Mouse (Mus musculus) left cerebral cortex, postnatal 25 days (tissue): Measurements from ENCODE around the gene Mmp15. TPM values are rescaled to one million over a fixed set of nuclear protein-coding genes. Genes with fewer than 3 reads are reported as not detected.

Experiments
- DNase-seq, 2 experiments: peaks; one replicate each; pipeline ENCODE4 v3.0.0; 2022; ENCODE audit warnings: low spot score in 2 of 2, mixed read lengths in 1 of 2
- intact Hi-C: fragments of 180-260 bp; cut with DNase I; formaldehyde crosslinking; loops from one replicate; pipeline ENCODE4 v1.15.1; 2025
- total RNA-seq, 2 experiments: library from RNA; stranded (reverse); gene quantifications; 2 replicates each; pipeline ENCODE4 v1.2.3; 2021

Gene Mmp15
- total RNA-seq, 2 experiments from 2014 or later, result 20.9 TPM

DNA sequence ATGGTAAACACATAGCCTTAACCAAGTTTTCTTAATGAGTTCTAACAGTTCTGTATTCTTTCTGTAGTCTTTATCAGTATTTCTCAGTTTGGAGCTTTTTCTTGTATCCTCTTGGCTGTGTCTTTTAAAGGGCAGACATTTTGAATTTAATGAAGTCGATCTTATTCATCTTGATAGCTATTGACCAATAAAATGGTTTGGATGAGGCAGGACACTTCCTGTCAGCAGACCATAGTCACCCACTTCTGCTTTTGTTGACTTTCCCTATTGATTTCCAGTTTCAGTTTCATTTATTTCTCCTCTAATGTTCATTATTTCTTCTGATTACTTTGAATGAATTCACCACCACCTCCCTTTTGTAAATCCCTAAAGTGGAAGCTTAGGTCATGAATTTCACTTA lies 16.4 kb upstream of the Mmp15 start:
- no peak for DNase-seq
- intact Hi-C loops, result no loop called here

DNA sequence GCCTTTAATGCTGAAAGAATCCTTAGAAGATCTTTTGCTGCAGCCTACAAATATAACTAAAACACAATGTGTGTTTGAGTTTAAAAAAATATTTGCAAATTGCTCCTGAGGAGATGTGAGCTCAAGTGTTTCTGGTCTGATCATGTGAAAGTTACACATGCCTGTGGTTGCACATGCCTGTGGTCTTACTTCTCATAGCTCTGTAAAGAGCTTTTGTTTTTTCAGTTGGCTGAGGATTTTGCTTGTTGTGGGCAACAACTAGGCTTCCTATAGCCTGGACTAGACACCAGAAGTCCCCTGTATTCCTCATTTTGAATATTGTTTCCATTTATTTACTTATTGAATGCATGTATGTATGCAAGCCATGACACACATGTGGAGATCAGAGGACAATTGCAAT lies 15.7 kb upstream of the Mmp15 start:
- no peak for DNase-seq
- intact Hi-C loops, result no loop called here

DNA sequence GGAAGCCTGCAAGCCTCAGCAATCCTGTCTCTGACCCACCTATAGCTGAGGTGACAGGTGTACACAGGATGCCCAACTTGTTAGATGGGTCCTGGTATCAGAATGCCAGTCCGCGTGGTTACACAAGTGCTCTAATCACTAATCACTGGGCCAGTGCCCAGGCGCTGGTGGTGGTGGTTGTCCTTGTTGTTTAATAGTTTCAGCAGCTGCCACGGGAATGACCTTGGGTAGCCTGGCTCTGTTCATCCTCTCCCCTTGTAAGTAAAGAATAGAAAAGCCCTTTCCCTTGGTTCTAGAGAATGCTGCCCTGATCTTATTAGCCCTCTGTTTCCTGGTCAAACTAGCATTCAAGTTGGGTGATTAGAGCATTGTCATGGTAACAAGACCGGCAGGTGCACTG lies 10.3 kb upstream of the Mmp15 start:
- no peak for DNase-seq
- intact Hi-C loops, result loop anchor here (10.0 kb wide), 1 partner anchor 263 kb away; no protein-coding TSS in a partner anchor

DNA sequence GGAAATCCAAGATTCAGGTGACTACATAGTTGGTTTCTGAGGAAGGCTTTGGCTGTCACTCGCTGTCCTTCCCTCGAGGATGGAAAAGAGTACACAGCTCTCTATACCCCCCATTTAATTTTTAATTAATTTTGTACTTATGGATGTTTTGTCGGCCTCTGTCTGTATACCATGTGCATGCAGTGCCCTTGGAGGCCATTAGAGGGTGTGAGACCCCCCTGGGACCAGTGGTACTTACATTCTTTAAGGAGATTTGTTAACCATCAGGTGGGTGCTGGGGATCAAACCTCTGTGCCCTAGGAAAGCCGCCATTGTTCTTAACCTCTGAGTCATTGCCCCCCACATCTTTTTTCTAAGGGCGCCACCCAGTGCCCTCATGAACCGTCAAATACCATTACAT lies 7.4 kb upstream of the Mmp15 start:
- intact Hi-C loops, result loop anchor here (10.0 kb wide), 1 partner anchor 260 kb away; no protein-coding TSS in a partner anchor
- no peak for DNase-seq

DNA sequence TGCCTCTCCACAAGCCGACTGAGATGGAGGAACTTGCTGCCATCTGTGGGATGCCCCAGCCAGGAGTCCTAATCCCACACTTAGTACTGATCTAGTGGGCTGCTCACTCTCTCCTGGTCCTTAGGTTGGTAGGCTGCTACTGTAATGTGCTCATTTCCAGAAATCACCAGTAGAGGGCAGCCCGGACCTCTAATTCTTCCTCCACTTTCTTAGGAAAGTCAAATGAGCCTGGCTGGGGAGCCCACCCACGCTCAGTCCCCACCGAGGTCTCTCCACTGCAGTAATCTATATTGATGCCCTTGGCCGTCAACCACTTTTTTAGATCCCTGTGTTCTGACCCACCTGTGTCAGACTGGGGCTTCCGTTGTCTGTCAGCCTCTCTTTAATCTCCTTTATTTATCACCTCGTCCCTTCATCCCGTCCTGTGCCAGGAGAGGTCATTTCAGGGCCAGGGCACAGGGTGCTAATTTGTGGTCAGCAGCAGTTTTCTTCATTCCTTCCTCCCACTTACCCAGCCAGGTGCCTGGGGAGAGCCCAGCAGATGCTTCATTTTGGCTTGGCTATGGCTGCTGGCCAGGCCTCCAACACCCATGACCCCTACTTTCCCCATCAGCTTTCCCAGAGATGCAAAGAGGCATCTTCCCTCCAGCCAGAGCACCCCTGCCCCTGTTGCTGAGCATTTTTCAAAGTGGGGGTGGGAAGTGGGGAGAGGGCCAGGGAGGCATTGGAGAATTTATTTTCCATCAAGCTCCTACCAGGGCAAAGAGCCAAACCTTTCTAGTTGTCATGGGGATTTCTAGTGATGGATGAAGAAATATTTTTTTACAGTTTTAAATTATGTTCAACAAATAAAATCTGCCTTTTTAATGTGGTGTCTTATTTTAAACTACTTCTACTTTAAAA lies 5.2 kb upstream of the Mmp15 start:
- intact Hi-C loops, result loop anchor here (10.0 kb wide), 1 partner anchor 258 kb away; no protein-coding TSS in a partner anchor
- DNase-seq, result peak; percentile 79 to 85

DNA sequence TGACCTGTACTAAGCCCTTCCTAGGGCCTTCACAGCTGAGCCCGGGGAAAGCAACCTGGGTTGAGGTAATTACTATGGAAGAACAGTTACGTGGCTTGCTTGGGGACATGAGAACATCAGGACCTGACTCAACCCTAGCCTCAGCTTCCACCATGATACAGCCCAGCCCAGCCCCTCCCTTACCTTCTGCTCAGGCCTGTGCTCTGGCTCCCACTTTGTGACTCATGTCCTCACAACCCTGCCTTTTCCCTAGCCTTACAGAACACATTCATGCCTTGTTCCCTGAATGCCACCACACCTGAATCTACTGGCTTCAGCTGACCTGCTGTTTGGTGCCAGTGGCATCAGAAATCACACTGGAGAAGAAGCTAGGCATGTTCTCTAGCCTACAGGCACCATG lies 3.7 kb upstream of the Mmp15 start:
- intact Hi-C loops, result loop anchor here (2.0 to 10.0 kb wide), 2 partner anchors 104 to 256 kb away; no protein-coding TSS in a partner anchor
- no peak for DNase-seq

DNA sequence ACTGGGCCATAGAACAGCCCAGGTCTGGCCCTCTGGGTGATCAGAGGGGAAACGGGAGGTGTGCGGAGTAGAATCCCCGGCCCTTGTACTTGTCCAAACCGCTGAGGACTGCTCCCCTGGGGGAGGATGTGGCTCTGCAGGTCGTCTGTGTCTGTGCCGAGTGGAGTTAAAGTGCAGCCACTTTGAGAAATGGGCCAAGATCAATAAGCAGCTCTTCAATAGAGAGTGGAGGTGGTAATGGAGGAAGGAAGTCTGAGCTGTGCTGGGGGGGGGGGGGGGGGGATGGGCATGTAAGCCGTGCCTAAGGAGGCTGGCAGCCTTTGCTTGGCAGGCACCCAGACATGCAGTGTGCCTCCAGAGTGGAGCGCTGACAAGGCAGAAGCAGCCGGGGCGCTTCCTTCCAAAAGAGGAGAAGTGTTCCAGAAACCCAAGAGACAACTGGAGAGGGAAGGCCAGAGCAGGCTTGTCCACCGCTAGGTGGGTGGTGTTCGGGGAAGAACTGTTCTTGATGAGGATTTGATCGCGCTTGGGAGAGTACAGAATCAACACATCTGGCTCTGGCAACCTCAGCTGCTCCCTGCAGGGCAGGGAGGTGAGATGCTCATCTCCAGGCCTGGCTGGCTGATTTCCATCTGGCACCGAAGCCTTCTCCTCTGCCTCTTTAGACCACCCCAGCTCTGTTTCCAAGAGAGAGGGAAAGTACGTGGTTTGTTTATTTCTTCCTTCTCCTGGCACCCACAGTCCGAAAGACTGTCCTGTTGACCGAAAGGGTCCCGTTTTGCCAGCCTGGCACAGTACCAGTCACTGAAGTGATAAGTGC lies 3.0 kb upstream of the Mmp15 start:
- intact Hi-C loops, result loop anchor here (1.0 to 10.0 kb wide), 3 partner anchors 85 to 256 kb away; partner anchors contain the start of gene Cfap20
- peak; percentile 87 to 93 for DNase-seq

DNA sequence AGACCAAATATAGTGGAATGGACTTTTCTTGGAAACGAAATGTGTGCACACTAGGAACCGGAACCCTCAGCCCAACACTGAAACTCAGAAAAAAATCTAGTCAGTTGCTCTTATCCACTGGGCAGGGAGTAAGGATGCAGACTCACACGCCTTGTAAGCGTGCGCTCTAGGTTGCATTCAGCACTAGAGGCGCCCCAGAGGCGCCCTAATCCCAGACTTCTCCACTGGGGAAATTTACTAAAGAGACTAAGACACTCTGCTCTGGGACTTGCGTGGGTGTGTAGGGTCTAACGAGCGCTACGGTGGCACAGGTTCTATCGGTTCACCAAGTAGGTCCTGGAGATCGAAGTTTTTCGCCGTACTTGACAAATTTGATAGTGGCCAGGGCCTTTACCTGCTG lies 607 bp upstream of the Mmp15 start:
- DNase-seq, result peak in 1 of 2 experiments; percentile 38
- intact Hi-C loops, result no loop called here

DNA sequence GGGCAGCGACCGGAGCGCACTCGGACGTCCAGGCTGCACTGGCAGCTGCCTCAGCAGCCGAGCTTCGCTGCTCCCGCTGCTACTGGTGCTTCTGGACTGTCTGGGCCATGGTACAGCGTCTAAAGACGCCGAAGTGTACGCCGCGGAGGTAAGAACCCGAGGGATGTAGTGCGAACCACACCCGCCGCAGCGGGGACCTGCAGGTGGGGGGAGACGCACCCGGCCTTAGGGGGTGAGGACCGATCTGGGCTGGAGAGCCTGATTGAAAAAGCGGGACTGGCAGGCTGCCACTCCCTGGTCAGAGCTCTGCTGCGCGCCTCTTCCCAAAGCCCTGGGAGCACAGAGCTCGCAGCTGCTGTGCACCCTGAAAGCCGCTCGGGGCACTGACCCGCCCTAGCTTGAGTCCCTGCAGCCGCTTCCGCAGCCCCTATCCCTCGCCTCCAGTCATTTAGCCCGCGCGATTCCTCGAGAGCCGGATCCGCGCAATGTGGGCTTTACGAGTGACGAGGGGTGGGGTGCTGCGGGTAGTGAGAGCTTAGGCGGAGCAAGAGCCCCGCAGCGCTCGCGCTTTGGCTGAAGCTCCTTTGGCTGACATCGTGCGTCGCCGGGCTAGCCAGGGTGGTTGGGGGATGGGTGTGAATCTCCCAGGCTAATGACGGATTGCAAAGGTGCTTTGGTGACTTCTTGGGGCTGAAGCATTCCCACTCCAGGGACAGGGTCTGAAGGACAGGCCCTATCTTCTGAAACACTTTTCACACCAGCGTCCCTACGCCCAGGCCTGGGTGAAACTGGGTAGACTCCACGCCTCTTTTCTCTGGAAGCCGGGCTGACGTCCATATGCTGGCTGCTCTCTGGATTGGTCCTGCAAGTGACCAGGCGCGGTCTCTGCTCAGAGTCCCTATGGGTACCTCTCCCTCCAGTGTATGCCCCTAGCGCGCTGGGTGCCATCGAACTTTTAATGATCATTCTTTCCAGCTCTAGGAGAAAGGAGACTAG lies 1.1 kb downstream of the Mmp15 start:
- DNase-seq, result peak in 1 of 2 experiments; percentile 44

DNA sequence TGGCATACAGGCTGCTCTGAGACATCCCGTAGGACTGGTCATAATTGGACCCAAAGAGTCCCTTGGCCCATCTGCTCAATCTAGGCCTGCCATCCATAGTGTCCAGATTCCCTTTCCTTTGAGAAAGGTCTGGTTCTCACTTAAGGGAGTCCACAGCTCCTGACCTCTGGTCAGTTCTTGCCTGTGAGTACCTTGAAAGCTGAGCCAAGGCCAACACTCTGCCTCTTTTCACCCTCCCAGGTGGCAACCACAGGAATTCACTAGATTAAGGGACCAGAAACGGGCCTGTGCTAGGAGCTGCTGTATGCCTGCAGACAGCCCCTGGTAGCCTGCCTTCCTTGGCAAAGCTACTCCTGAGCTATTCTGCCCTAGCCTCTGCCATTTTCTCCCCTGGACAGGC lies 2.5 kb downstream of the Mmp15 start:
- DNase-seq, result no peak
- intact Hi-C loops, result no loop called here

More for the DNA sequence above, 1.1 kb downstream of the Mmp15 start:
- intact Hi-C loops, result loop anchor here (1.0 kb wide), 1 partner anchor 74 kb away; no protein-coding TSS in a partner anchor

DNA sequence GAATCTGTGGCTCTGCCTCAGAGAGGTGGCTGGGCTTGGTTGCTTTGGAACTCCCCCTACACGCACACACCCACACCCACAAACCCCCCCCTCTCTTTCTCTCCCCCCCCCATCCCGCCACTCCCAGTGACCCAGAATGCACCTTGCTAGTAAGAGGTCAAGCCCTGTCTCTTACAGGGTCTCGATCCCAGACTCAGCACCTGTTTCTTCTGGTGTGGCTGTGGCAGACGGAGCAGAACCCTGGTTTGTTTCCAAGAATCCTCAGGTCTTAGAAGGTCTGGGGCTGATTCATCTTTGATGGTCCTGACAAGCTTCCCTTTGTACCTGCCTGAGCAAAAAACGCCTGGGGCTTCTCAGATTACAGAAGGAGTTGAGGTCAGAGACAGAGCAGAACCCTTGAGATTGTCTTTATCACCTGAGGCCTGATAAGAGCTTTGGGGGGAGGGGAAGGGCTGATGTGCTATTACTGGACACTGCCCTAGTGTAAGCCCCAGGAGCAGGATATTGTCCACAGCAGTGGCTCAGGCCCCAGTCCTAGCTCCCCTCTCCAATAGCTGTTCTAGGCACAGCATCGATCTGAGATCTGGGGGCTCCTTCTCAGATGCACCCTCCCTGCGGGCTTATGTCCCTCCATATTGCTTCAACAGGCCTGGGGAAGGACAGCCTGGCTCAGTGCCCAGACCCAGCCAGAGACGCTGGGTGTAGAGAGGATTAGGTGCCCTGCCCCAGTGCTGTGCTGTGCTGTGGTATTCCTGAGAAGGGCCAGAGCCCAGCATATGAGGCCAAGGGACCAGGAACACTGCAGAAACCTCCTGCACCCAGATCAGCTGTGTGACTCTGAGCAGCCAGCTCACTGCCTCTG lies 6.7 kb downstream of the Mmp15 start:
- intact Hi-C loops, result no loop called here
- no peak for DNase-seq

DNA sequence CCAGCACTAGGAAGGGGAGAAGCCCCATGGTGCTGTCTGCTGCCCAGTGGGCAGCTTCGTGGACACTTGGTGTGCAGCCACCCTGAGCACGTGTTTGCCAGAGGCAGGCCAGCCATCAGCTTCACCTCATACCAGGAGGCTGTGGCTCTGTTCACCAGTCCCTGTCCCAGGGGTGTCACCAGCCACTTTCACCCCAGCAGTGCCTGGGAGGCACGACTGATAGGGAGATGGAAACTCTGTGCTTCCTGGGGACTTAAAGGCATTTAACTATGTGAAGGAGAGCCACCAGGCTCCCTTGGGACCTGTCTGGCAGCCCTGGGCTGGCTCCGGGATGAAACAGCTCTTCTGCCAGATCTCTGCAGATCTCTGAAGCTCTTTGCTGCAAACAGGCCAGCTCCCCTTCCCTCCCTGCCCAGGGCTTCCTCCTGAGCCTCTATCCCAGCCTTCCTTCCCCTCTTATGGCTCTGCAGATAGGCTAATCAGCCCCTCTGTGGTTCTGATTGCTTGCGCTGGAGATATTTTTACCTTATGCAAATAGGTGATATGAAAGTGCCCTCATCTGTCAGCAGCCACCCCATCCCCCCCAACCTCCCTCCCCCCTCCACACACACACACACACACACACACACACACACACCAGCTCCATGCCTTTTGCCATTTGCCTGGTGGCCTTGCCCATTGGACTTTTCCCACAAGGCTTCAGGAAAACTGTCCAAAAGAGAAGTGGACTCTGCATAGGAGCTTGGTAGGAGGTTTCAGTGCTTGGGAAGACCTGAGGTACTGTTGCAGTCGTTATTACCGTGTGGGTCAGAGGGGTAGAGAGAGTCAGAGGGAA lies 8.3 kb downstream of the Mmp15 start:
- intact Hi-C loops, result no loop called here
- no peak for DNase-seq

DNA sequence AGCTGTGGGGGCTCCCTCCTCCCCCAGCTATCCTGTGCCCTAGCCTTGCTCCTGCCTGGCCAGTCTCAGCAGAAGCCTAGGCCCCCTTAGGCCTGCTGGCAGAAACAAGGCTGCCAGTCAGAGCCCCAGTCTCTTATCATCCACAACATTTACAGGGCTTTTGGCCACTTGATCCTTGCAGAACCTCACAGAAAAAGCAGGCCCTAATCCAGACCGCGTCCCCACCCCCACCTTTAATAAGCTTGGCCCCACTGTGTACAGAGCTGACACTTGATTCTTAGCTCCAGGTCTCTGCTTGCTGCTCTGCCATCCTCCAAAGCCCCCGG lies 8.9 kb downstream of the Mmp15 start:
- no peak for DNase-seq
- intact Hi-C loops, result no loop called here

DNA sequence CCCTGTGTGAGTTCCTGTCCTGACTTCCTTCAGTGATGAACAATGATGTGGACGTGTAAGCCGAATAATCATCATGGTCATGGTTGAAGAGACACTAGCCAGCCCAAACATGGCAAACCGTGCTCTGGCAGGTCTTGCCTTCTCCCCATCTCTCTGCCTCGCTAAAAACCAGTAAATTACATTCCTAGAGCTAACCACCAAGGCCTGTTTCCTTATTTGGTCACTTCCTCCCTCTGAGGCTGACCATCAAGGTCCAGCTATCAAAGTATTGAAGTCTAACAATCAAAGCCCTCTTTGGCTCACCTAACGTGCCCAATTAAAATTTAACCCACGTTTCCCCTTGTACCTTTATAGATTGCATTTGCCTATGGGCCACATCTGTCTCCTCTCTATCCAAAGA lies 10.2 kb downstream of the Mmp15 start:
- no peak for DNase-seq
- intact Hi-C loops, result no loop called here

DNA sequence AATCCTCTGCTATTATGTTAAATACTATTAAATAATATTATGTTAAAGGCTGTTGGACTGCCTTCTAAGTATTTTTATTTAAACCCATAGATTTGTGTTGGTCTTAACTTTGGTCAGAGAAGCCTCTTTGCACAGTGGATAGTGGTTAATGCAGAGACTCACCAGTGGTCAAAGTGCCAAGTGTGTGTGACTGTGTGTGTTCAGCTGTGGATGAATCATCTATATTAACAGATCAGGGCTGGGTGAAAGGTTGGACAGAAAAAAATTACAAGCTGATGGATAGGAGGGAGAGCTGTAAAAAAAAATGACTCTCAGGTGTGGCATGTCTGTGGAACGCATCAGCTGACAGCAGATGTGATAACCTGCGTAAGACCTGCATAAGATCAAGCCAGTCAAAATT lies 11.8 kb downstream of the Mmp15 start:
- intact Hi-C loops, result no loop called here
- no peak for DNase-seq

DNA sequence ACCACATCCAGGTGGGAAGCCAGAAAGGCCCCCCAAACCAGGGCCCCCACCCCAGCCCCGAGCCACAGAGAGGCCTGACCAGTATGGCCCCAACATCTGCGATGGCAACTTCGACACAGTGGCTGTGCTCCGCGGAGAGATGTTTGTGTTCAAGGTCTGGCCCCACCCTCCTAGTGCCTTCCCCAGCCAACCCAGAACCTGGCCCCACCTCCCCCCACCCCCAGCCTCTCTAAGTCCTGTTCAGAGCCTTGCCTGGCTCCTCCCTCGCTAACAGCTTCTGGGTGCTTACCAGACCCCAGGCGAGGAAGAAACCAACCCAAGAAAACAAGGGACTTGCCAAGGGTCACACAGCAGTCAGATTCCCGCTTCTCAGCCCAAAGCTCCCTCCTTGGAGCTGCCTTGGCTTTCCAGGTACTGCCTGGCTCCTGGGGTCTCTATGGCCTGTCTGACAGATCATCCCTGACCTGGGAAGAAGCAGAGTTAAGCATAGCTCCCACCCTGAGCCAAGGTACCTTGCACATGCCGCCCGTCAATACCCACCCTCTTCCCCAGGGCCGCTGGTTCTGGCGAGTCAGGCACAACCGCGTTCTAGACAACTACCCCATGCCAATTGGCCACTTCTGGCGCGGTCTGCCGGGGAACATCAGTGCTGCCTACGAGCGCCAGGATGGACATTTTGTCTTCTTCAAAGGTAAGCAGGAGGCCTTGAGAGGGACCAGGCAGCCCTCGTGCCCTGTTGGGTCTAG lies 17.7 kb downstream of the Mmp15 start:
- DNase-seq, result no peak
- intact Hi-C loops, result no loop called here
